Mouse (Mus musculus) hindbrain, embryonic 15.5 days (tissue): ENCODE measurements around the gene 2010106E10Rik. TPM values are rescaled to one million over a fixed set of nuclear protein-coding genes. Genes with fewer than 3 reads are reported as not detected.

Experiments
- ATAC-seq: fragments of 200-750 bp; cut with Nextera tagmentation; 2 replicates; pipeline ENCODE4 v1.8.0; 2017; ENCODE audit warnings: low read depth, moderate number of reproducible peaks, moderate TSS enrichment; ENCODE audit not compliant: low FRiP score
- H3K27ac ChIP-seq: fragments of 300-500 bp; sonication (generic); replicated peaks from 2 replicates; pipeline ENCODE4 v1.5.1; 2015; ENCODE audit warnings: mild to moderate bottlenecking, inconsistent platforms
- H3K27me3 ChIP-seq: fragments of 300-500 bp; sonication (generic); 2 replicates; pipeline ENCODE4 v1.6.1; 2015; ENCODE audit warnings: control low read depth, inconsistent platforms
- H3K36me3 ChIP-seq: fragments of 300-500 bp; sonication (generic); 2 replicates; pipeline ENCODE4 v1.6.1; 2015; ENCODE audit warnings: control low read depth, inconsistent platforms
- H3K4me1 ChIP-seq: fragments of 300-500 bp; sonication (generic); replicated peaks from 2 replicates; pipeline ENCODE4 v1.6.1; 2015; ENCODE audit warnings: control low read depth, inconsistent platforms
- H3K4me2 ChIP-seq: fragments of 300-500 bp; sonication (generic); 2 replicates; pipeline ENCODE4 v1.6.1; 2015; ENCODE audit warnings: moderate library complexity, mild to moderate bottlenecking, inconsistent platforms
- H3K4me3 ChIP-seq: fragments of 300-500 bp; sonication (generic); 2 replicates; pipeline ENCODE4 v1.5.1; 2015; ENCODE audit warnings: mild to moderate bottlenecking, inconsistent platforms
- H3K9ac ChIP-seq: fragments of 300-500 bp; sonication (generic); 2 replicates; pipeline ENCODE4 v1.6.1; 2015; ENCODE audit warnings: inconsistent platforms
- H3K9me3 ChIP-seq: fragments of 300-500 bp; sonication (generic); 2 replicates; pipeline ENCODE4 v1.6.1; 2016; ENCODE audit warnings: control low read depth, inconsistent platforms
- WGBS: fragments of 180-500 bp; shearing (Covaris S2); methylation state at CpG from one replicate; pipeline ENCODE4 v1.1.7; 2015; 5-methylcytosine and 5-hydroxymethylcytosine counted together
- polyA plus RNA-seq: library from polyadenylated mRNA; unstranded; fragments of >200 nt; fragmentation: Nextera tagmentation; extraction: Ambion mirVana; gene quantifications from 2 replicates; pipeline ENCODE4 v1.2.1, GENCODE M21; 2015

2010106E10Rik gene
- polyA plus RNA-seq = not detected in 2 replicates

DNA sequence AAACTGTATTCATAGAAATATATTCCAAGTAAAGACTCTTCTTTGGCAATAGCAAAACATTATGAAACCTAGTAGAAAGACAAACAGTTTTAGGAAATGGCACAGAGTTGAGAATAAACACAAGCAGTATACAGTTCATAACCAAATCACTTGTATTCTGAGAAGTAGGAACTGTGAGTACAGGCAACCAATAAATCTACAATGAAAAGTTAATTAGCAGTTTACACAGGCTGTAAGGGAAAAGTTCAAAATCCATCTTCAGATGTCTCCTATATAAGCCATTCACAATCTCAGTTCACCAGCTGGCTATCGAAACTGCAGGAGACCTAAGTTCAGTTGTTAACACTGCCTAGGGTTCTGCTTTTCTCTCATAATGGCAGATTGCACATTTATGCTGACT, at the start of gene 2010106E10Rik:
2010106E10Rik (plus strand) TSS at position 301 of the 400 bp plus-strand sequence.
- ATAC-seq = no peak
- Histone ChIP-seq H3K9ac (no peak within 1 kb of the TSS), H3K9me3 (no peaks in the 10 kb centered on the region), H3K36me3 (no peaks in the 10 kb centered on the region), H3K4me2 (no peak within 1 kb of the TSS), H3K4me1 (no peaks in the 10 kb centered on the region), H3K27me3 (no peaks in the 10 kb centered on the region), H3K4me3 (no peak within 1 kb of the TSS), H3K27ac (no peak within 1 kb of the TSS)
- 72% methylated on average over 1 of the region's 1 CpGs for WGBS

- 72% methylated on average over 2 of the region's 2 CpGs for WGBS
- Histone ChIP-seq H3K36me3 (no peaks in the 10 kb centered on the region), H3K9ac (no peak overlapping the region), H3K27ac (no peak overlapping the region), H3K4me2 (no peak overlapping the region), H3K4me1 (no peaks in the 10 kb centered on the region), H3K9me3 (no peaks in the 10 kb centered on the region), H3K4me3 (no peak overlapping the region), H3K27me3 (no peaks in the 10 kb centered on the region)
- no peak for ATAC-seq
Measured at GRCm38 (mm10) chrX:112505651-112506050, 10.6 kb downstream of the 2010106E10Rik start.

DNA sequence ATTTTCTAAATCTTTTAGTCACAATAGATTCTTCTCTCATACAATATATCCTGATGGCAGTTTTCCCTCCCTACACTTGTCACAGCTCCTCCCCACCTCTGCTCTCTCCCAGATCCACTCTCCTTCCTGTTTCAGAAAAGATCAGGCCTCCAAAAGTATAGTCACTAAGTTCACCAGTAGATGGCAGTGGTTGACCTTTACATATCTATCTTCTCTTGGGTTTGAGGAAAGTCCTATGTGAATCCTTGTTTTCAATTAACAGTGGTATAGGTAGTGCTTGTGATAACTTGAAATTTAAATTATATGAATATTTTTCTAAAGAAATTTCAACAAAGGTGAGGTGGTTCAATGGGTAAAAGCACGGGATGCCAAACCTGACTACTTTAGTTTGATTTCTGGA, 29.7 kb downstream of the 2010106E10Rik start:
- Histone ChIP-seq H3K9me3 (no peaks in the 10 kb centered on the region), H3K9ac (no peak overlapping the region), H3K4me3 (no peak overlapping the region), H3K4me1 (no peaks in the 10 kb centered on the region), H3K36me3 (no peaks in the 10 kb centered on the region), H3K4me2 (no peak overlapping the region), H3K27ac (no peak overlapping the region), H3K27me3 (no peaks in the 10 kb centered on the region)
- ATAC-seq = no peak
- WGBS = 88% methylated on average over 1 of the region's 1 CpGs

DNA sequence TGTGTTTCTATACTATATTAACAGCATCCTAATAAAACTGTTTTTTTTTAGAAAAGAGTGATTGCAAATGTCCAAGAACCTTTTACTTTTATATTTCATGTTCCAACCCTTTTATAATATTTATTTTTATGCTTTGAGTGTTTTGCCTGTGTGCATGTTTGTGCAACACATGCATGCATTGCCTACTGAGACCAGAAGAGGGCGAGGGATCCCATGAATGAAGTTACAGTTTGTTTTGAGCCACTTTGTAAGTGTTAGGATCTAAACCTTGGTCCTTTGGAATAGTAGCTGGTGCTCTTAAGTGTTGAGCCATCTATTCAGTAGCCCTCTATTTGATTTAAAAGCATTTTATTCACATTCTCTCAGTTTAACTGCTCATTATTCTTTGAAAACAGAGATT, 48.0 kb downstream of the 2010106E10Rik start:
- Histone ChIP-seq H3K9ac (no peak overlapping the region), H3K4me2 (no peak overlapping the region), H3K27ac (no peak overlapping the region), H3K4me1 (no peaks in the 10 kb centered on the region), H3K36me3 (no peaks in the 10 kb centered on the region), H3K4me3 (no peak overlapping the region), H3K27me3 (no peaks in the 10 kb centered on the region), H3K9me3 (no peaks in the 10 kb centered on the region)
- ATAC-seq = no peak
- 42% methylated on average over 1 of the region's 1 CpGs for WGBS

DNA sequence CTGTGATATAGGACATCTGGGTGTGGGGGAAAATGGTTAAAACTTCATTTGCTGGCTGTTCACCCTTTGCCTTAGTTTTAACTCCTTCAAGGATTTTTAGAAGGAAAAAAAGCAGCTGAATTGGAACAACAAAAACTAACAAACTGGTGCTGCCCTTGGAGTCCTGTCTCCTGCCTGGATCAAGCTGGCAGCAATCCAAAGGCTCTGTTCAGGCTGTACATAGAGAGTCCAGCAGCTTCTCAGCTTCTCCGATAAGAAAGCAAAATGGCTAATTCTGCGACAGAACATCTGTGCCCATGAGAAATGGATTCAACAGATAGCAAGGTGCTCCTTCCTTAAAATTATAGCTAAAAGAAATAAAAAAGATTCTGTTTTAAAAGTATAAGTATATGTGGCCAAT, 72.6 kb downstream of the 2010106E10Rik start:
- Histone ChIP-seq H3K4me1 (no peaks in the 10 kb centered on the region), H3K27me3 (no peaks in the 10 kb centered on the region), H3K27ac (no peak overlapping the region), H3K36me3 (no peaks in the 10 kb centered on the region), H3K9ac (no peak overlapping the region), H3K4me3 (no peak overlapping the region), H3K9me3 (no peaks in the 10 kb centered on the region), H3K4me2 (no peak overlapping the region)
- 66% methylated on average over 2 of the region's 2 CpGs for WGBS
- no peak for ATAC-seq

GRCm38 (mm10) chrX:112600511-112601305, 105.6 kb downstream of the 2010106E10Rik start, which contains the start of gene Zfp711:
Gene Zfp711 (plus strand): TSS chrX:112600526.
- Histone ChIP-seq H3K36me3 (no peaks in the 10 kb centered on the region), H3K9me3 (no peaks in the 10 kb centered on the region), H3K27me3 (no peaks in the 10 kb centered on the region), H3K4me3 (peak within 1 kb of the TSS; percentile 55), H3K4me1 (no peaks in the 10 kb centered on the region), H3K27ac (peak within 1 kb of the TSS; percentile 89), H3K4me2 (peak within 1 kb of the TSS; percentile 49), H3K9ac (peak within 1 kb of the TSS; percentile 69)
- ATAC-seq = peak; percentile 98
- WGBS = 19% methylated on average over 73 of the region's 79 CpGs

GRCm38 (mm10) chrX:112601306-112602120, 106.4 kb downstream of the 2010106E10Rik start:
- no peaks in the 10 kb centered on the region for H3K4me1 ChIP-seq
- H3K4me2 ChIP-seq = peak overlapping the region; percentile 49
- H3K4me3 ChIP-seq = peak overlapping the region; percentile 55
- H3K9me3 ChIP-seq = no peaks in the 10 kb centered on the region
- H3K27ac ChIP-seq = peak overlapping the region; percentile 89
- WGBS = 23% methylated on average over 67 of the region's 81 CpGs
- H3K27me3 ChIP-seq = no peaks in the 10 kb centered on the region
- H3K36me3 ChIP-seq = no peaks in the 10 kb centered on the region
- ATAC-seq = peak; percentile 60
- H3K9ac ChIP-seq = peak overlapping the region; percentile 69

Other genes starting within 250 kb of the 2010106E10Rik start
- 18.3 and 23.5 TPM in 2 replicates for gene Apool, start 183.9 kb upstream of the 2010106E10Rik start, polyA plus RNA-seq
- not detected in 2 replicates for gene Satl1, start 88.5 kb upstream of the 2010106E10Rik start, polyA plus RNA-seq
- 32.6 and 32.9 TPM in 2 replicates for gene Zfp711, start 105.3 kb downstream of the 2010106E10Rik start, polyA plus RNA-seq
- 0.12 TPM in 2 replicates for gene Pof1b, start 203.4 kb downstream of the 2010106E10Rik start, polyA plus RNA-seq